Mouse (Mus musculus) cerebellum, adult 8-10 months (tissue): ENCODE results near the gene Gm28372.

Experiments
- DNase-seq: peaks from one replicate; pipeline ENCODE4 v3.0.0; 2022

The Gm28372 gene

DNA sequence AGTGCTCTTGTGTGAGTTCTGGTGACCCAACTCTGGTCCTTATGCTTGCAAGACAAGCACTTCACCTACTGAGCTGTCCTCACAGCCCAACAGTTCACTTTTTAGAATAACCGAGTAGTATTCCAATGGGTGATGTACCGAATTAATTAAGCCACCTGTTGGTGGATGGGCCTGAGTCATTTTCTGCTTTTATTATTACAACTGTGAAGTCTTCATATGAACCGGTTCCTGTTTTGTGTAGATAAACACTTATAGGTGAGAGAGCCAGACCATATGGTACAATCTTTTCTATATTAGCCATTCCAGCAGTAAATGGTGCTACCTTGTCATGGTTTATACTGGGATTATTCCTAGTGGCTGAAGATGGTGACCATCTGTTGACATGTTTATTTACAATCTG is 7.7 kb downstream of the Gm28372 start:
- no peak for DNase-seq

DNA sequence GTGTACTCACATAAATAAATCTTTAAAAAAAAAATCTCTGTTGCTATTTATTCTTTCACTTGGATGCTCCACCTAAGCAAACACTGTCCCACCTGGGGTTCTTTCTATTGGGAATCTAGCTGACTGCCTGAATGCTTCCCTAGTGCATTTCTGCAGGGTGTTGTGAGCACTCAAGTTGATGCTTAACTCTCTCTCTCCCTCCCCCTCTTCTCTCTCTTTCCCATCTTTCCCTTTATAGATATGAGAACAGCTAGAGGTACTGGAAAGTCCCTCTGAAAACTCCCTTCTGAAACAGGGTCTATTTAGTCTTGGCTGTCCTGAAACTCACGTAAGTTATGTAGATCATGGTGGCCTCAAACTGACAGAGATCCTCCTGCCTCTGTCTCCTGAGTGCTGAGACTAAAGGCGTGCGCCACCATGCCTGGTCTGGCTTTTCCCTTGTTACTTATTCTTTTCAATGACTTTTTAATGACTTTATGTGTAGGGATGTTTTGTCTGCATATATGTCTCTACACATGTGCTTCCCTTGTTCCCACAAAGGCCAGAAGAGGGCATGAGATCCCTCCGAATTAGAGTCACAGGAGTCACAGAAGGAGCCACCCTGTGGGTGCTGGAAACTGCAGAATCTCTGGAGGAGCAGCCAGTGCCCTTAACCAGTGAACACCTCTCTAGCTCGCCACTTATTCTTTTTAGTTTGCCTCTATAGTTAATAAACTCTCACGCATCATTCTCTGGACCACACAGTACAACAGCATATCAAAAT is 9.2 kb downstream of the Gm28372 start:
- DNase-seq, result no peak

DNA sequence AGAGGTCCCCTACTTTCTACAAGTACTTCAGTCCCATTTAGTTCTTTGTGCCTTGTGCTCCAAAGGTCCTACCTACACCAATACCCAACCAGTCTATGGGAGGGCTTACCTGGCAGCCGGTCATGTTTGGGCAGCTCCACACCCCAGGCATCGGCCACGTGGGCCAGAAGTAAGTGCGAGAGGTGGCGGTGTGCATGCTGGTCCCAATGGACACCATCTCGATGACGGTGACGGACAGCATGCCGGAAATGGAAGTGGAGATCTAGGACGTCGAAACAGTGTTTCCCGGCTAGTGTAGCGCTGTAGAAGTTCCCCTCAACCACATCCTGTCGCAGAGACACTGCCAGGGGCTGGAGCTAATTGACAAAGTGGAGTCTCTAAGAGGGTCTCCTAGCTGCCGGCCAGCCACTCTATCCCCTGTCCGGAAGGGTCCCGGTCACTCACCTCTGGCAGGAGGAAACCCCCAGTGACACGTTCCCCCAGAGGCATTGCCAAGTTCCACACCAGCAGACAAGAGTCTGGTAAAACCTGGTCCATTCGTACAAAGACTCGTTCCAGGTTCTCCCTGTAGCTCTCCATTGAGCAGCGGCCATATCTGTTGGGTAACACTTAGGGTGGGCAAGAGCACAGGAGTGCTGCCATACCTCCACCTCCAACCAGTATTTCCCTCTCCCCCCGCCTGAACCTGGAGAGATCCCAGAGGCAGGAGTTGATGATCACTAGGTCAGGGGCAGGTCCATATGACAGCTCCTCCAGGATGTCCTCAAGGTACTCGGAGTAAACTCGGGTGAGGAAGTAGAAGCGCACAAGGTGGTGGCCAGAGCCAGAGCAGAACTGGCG is 17.0 kb downstream of the Gm28372 start:
- peak; percentile 14 for DNase-seq

DNA sequence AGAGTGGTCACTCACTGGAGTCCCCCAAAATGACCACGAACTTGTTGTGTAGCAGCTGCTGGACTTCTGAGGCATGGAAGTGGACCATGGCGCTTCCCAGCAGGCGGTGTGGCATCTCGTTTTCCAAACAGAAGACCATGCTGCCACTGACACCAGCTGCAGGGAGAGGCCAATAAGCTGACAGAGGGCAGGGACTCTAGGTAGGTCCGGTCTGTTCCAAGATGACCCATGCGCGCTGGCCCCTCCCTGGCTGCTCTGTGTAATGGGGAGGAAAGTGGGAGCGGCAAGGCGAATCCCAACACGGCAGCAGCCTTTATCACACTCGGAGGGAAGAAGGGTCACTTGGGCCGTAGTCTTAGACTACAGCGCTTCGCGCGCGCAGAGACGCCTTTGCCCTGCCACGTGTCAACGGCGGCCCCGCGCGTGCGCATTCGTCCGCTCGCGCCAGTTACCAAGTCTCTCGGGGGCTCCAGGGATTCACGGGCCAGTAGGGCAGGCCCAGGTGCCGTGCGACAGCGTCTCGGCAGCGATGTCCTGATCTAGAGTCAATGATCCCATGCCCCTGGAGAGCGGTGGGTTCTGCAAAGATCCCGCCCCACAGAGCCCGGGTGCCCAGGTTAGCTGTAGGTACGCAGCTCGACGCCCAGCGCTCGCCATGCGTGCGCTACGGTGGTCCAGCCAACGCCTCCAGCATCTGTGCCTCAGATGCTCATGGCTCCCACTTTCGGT is 18.5 kb downstream of the Gm28372 start:
- peak; percentile 79 for DNase-seq

DNA sequence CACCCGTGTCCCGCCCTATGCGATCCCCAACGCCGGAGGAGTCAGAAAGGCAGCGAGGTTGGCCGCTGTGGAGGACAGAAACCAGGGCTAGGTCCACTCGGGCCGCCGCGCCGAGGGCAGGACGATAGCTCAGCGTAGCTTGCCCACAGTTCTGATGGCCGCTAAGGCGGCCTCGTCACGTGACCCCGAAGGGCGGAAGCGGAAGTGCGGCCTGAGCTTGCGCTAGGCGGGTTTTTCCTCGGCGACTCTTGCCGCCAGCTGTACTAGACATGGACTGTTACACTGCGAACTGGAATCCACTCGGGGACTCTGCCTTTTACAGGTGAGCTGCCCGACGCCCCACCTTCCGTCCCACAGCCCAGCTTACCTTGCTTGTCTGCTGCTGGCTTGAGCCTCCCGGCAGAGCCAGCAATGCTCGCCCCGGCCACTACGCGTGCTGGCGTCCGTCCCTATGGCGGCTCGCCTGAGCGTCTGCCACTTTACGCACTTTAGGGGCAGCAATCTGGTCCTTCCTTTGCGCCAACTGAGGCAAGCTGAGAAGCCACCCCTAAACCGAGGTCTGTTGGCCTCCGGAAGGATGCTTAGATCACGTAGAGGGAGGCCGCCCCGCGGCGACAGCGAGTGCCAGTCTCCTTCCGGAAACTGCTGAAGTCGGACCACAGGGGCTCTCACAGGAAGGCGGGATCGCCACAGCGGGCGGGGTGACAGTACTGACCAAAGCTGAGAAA is 19.3 kb downstream of the Gm28372 start, which contains the start of the genes Vps16 and Pced1a:
Gene Vps16 (plus strand): TSS at position 214 of the 728 bp plus-strand sequence.
Gene Pced1a (minus strand): TSS at position 576 of the 728 bp plus-strand sequence.
- DNase-seq, result peak; percentile 91

DNA sequence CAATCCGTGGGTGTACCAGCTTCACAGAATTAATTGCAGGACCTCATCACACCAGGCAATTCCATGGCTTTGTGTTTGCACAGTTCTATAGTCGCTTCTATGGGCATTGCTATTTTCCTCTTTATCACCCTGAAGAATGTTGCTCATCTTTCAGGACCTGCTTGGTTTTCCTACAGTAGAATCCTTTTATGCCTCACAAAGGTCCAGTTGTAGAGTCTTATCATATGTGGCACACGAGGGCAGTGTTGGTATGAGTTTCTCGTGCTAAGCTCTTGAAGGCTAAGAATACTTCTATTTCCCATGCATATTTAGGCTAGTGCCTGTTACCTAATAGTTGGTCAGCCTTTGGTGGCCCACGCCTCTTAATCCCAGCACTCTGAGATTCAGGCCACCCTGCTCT is 20.1 kb downstream of the Gm28372 start:
- DNase-seq, result no peak

DNA sequence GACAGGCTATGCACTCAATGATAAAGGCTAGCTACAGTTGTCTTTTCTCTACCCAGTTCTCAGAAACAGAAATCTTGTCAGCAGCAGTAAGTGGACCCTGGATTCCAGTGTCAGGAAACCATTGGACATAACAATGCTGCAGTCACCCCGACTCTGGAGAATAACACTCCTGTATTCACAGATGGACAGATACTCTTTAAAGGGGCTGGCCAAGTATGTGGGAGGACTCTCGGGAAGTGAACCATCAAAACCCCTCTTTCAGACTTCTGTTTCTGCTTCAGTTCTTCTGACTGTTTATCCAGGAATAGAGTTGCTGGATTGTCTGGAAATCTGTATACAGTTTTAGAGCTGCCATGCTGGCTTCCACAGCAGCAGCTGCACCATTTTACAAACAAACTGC is 24.8 kb downstream of the Gm28372 start:
- DNase-seq, result no peak

DNA sequence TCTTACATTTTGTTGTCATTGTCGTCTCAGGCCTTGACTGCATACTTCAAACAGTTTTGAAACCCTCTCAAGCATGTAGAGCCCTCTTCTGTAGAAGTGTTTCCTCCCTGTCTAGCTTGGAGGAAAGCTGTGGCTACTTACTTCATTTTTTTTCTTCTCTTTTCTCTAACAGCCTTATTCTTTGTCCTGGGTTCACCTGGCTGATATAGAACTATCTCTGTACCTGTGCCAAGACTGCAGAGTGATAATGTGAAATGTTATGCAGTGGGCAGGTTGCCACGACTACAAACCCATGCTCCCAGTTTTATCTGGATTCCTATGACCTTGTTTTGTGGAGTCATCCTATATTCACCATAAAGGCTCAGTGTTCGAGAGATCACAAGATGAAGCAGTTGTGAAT is 25.4 kb downstream of the Gm28372 start:
- no peak for DNase-seq

DNA sequence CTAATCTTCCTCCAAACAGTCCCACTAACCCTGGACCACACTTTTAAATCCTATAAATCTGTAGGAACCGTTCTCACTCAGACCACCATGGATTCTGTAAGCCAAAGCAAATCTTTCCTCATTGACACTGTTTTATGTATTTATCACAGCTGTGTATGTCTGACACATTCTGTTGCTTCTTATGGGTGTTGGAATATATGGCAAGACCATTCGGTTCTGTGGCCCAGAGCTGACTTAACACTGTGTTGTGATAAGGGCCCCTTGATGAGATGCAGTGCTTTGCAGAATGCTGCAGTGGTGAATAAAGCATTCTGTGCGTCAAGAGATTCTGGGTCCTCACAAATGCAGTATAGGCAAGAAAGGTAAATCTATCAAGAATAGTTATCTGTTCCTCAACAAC is 27.1 kb downstream of the Gm28372 start:
- DNase-seq, result no peak

DNA sequence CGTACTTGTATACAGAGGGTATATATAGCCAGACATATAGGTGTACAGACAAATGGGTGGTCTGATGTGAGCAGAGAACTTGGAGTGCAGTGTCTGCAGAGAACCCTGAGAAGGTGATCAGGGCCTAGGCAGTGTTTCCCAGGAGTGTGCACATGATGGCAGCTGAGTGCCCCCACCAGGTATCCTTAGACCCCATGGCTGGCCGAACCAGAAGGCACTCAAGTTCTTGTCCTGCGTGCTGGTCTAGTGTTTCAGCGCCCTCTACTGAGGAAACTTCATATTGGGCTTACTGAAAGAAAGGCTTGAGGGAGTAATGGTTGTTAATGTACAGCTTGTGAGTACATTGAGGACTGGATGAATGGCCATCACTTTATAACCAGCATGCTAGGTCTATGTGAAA is 28.1 kb downstream of the Gm28372 start:
- DNase-seq, result peak; percentile 47

DNA sequence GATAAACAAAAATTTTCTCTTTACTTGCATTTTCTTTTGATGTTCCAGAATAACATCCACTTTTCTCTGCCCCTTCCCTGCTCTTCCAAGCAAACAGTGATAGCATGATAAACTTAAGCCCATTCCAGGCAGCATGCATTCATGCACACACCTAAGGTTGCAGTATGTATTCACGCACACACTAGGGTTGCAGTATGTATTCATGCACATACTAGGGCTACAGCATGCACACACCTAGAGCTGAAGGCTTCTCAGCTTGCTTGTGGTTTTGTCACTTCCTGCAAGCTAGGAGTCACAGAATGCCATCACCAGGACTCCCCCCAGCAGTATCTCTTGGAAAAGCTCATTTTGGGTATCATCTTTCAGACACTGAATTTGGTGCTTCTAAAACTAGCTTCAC is 31.7 kb downstream of the Gm28372 start:
- DNase-seq, result no peak

DNA sequence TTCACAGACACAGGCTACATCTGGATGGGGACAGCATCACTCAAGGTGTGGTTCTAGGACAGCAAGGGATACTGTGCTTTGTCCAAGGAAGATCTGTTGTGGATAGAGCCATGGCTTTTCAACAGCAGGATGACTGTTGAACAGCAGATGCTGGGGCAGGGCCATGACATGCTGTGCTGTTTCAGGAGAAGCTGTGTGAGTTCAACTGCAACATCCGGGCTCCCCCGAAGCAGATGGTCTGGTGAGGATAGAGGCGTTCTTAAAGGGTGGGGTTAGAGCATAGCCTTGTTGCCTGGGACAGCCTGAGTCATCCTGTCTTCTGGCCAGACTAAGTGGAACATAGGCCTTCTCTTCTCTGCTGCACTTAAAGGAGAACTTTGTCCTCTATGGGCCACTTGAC is 33.8 kb downstream of the Gm28372 start:
- no peak for DNase-seq

DNA sequence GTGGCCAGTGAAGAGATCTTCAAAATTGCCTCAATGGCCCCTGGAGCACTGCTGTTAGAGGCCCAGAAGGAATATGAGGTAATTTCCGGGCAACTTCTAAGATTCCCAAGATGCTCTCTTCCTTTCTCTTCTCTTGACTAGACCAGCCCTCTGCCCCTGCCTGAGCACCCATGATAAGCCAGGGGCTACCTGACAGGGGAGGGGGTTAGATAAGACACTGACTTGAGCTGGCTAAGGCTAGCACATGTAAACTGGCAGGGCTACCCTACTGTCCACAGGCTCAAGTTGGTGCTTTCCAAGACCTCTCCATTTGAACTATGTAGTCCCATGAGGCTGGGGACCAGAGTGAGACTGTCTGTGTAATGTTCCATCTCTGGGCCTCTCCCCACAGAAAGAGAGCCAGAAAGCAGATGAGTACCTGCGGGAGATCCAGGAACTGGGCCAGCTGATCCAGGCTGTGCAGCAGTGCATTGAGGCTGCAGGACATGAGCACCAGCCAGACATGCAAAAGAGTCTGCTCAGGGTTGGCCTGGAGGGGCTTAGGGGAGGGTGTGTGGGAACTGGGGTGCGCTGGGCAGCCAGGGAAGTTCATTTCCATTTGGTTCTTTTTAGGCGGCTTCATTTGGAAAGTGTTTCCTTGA is 34.9 kb downstream of the Gm28372 start:
- no peak for DNase-seq

DNA sequence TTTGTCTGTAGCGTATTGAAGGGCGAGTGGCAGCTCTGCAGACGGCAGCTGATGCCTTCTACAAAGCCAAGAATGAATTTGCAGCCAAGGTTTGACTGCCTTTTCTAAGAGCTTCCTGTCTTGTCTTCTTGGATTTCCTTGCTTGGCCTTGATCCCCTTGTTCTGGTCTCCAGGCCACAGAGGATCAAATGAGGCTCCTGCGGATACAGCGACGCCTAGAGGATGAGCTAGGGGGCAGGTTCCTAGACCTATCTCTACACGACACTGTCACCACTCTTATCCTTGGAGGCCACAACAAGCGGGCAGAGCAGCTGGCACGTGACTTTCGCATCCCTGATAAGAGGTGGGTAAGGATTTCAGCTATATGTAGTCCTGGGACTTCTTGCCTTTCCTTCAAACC is 37.1 kb downstream of the Gm28372 start:
- DNase-seq, result no peak

DNA sequence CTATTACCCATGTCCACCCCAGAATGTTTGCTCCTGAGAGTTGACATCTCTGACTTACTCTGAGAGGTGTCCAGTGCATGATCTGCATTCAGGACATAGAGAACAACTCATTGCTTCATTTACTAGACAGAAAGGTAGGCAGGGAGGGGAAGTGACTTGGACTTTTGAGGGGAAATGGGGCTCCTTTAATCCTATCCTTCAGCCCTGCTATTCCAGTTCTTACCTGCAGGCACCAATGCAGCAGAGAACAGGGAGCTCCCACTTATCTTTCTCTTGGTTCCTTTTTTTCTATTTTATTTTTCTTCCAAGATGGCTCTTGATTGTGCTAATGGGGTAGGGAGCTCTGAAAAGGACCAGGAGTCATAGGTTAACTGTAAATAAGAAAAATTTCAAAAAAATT is 43.4 kb downstream of the Gm28372 start:
- no peak for DNase-seq

DNA sequence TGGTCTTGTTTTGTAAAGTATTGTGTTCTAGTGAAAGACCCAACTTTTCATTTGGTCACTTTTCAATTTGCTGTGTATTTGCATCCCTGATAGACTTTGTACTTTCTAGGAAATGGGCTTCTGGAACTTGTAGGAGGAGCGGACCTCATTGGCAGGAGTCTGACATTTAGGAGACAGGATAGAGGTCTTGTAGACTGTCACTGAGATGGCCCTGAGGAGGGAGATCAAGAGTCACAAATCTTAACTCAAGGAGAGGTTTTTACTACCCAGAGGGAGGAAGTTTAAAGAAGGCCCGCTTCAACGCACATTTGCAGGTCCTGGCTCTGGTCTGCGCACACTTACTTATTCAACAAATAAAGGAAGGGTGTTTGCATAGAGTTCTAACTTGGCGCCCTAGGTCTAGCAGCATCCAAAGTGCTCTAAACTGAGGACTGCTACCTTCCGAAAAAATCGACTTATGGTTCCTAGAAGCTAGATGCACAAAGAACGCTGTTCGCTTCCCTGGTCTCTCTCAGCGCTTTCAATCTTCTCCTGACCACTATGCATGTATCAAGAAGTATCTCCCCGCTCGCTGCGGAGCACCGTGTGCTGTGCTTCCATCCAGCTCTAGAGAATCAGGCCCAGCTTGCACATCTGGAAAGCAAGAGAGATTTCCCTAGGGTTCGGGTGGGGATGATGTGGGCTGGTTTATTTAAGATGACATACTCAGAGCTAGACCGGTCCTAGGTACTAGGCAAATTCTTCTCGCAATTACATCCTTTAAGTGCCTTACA is 44.2 kb downstream of the Gm28372 start:
- DNase-seq, result peak; percentile 16

DNA sequence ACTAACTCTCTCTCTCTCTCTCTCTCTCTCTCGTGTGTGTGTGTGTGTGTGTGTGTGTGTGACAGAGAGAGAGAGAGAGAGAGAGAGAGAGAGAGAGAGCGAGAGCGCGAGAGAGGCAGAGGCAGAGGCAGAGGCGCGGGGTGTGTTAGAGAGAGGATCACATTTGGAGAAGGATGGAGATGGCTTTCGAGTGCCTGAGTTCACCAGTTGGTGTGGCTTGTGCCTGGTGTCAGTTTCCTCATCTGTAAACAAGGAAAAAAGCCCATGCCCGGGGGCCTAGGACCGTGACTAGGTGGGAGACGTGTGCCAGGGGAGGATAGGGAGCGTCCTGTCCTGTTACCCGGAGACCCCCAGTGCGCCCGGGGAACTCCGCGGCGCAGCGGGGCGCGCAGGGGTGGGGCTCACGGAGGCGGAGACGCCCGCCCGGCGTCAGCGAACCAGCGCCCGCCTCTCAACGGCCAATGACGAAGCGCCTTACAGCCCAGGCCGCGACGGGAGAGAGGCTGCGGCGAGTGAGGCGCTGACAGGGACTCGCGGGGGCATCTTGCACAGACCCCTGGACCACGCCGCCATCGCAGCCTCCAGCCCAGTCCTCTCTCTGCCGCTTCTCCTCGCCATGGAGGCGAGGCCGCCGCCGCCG is 44.9 kb downstream of the Gm28372 start, which contains the start of gene Ptpra:
Gene Ptpra (plus strand): TSS at position 485 of the 640 bp plus-strand sequence.
- DNase-seq, result peak; percentile 92

DNA sequence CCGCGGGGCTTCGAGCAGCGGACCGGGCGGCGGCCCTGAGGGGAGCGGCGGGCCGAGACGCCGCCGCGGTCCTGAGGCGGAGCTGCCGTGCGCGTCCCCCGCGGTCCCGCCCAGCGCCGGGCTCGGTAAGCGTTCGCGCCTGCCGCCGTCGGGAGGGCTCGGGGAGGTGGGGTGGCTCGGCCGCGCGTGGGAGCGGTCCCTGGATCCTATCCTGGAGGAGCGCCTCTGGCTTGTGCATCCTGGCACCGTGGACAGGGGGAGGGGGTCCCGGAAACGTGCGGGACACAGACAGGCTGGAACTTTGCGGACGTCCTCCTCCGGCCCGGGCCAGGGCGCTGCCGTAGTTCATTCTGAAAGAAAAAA is 45.4 kb downstream of the Gm28372 start:
- peak; percentile 74 for DNase-seq

DNA sequence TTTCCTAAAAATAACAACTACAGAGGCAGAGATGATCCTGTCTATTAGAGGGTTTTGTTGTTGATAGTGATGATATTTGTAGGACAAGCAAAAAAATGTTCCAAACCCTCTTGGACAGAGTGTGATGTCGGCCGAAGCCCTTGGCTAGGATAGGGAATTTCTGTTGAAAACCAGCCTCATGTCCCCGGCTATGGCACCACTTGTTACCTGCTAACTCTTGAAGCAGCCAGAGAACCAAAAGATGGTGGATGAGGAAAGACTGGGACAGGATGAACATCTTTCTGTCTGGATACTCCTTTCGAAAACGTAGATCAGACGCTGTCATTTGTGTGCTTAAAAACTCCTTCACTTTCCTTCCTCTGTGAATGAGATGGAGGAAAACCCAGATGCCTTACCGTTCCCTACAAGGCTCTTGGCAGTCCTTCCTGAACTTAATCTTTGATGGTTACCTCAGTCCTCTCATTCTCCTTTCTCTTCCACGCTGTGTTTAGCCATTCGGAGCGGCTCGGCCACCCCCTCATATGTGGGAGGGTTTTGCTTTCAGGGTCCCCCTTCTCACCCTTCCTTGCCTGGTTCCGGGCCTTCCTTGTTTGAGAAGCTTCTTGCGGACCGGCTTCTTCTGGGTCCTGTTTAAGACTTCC is 46.2 kb downstream of the Gm28372 start:
- DNase-seq, result peak; percentile 14

DNA sequence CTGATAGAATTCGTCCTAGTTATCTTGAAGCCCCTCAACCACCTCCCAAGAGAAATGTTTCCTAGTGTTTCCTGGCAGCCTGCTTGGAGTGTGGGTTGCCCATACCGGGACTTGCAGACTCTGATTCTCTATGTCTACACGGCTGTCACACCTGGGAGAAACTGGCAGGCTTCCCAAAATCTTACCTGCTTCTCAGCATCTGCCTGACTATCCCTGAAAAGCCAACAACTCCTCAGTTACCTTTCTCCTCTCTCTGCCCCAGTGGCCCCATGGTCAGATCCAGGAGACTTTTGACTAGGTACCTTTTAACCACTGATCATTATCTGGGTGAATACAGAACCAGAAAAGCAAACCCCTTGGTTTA is 46.7 kb downstream of the Gm28372 start:
- DNase-seq, result peak; percentile 14
